25 mouse cellular contexts compared by ENCODE assay signal in genomic region chr6:101603083-101603482, GRCm38 (mm10).
DNase-seq lines count a peak whose midpoint lies in the region; ATAC-seq and TF ChIP-seq lines count a peak whose summit lies in the region.
"Had no signal": no experiment of that assay in that cellular context is flagged by ENCODE, and none has a peak within 500 bp of the region (broad histone marks: within the 10 kb centered on the region; RNA-seq: fewer than 3 reads in every experiment).

No protein-coding gene starts in this region.

- no peak overlapping the region for H3K27ac ChIP-seq in kidney, embryonic 14.5 days (ENCODE audit: low read depth, low read length)
- no peak overlapping the region for H3K27ac ChIP-seq in kidney, postnatal 0 days
- H3K27ac ChIP-seq: embryonic facial prominence, embryonic 12.5 days; forebrain, embryonic 13.5 days had no signal

- WGBS in kidney, embryonic 14.5 days, result 39% methylated on average over 6 of the region's 6 CpGs
- WGBS in kidney, postnatal 0 days, result 34% methylated on average over 6 of the region's 6 CpGs

- peak; percentile 49; the same call in 1 of the 2 replicates for ATAC-seq in kidney, embryonic 14.5 days (ENCODE audit: low FRiP score, low TSS enrichment)
- no peak for ATAC-seq in kidney, postnatal 0 days (replicated peaks; ENCODE audit: low FRiP score, low read depth)
- ATAC-seq: activated CD4-positive, CD25-positive, alpha-beta regulatory T cell, adult 4 months; CD4-positive, CD25-positive, alpha-beta regulatory T cell, adult 4 months; forebrain, embryonic 13.5 days; forebrain, embryonic 16.5 days; Patski had no signal

- H3K4me3 ChIP-seq in kidney, embryonic 14.5 days (ENCODE audit: low read length), result no peak overlapping the region
- H3K4me3 ChIP-seq in kidney, postnatal 0 days (replicated peaks; ENCODE audit: low read depth, low read length), result no peak overlapping the region
- H3K4me3 ChIP-seq: embryonic facial prominence, embryonic 12.5 days; forebrain, embryonic 13.5 days had no signal

- peak; percentile 11 for DNase-seq in embryo, embryonic 10 days (ENCODE audit: low spot score)
- DNase-seq in embryo, embryonic 9.5 days (ENCODE audit: extremely low spot score), result no peak
- DNase-seq in kidney, postnatal 36 days, result no peak
- DNase-seq in kidney, postnatal 0 days (ENCODE audit: low spot score), result peak; percentile 73
- no peak for DNase-seq in kidney, postnatal 10 days
- DNase-seq in mesoderm, embryonic 11.5 days (ENCODE audit: low read depth, low spot score), result peak; percentile 44
- no peak for DNase-seq in gastrocnemius, adult 18-20 months (ENCODE audit: low spot score)
- DNase-seq: adrenal gland, adult 8-10 months; adrenal gland, postnatal 14 days; adrenal gland, postnatal 36 days; B cell, adult 2 months; cerebellum, adult 11-12 months; cerebellum, adult 2 months; cerebellum, adult 9-10 months; cerebellum, postnatal 10 days; cerebellum, postnatal 25 days had no signal

- H3K9me3 ChIP-seq in kidney, embryonic 14.5 days (ENCODE audit: control insufficient read depth, low read length), result no peaks in the 10 kb centered on the region
- H3K9me3 ChIP-seq in kidney, postnatal 0 days (replicated peaks; ENCODE audit: low read length), result no peaks in the 10 kb centered on the region
- H3K9me3 ChIP-seq: embryonic facial prominence, embryonic 12.5 days; forebrain, embryonic 13.5 days had no signal

- no peaks in the 10 kb centered on the region for H3K4me1 ChIP-seq in kidney, embryonic 14.5 days (ENCODE audit: control insufficient read depth, insufficient read depth, low read length)
- no peaks in the 10 kb centered on the region for H3K4me1 ChIP-seq in kidney, postnatal 0 days (replicated peaks; ENCODE audit: insufficient read depth, low read length)
- H3K4me1 ChIP-seq: embryonic facial prominence, embryonic 12.5 days; forebrain, embryonic 13.5 days had no signal

- no peak for TF ChIP-seq CTCF in kidney, postnatal 0 days (IDR thresholded peaks at IDR 0.05; ENCODE audit: low read depth)

- no peak overlapping the region for H3K4me2 ChIP-seq in kidney, embryonic 14.5 days (replicated peaks; ENCODE audit: low read depth, low read length)
- H3K4me2 ChIP-seq in kidney, postnatal 0 days (ENCODE audit: low read length), result no peak overlapping the region
- H3K4me2 ChIP-seq: embryonic facial prominence, embryonic 12.5 days; forebrain, embryonic 13.5 days had no signal

- no peak overlapping the region for H3K9ac ChIP-seq in kidney, embryonic 14.5 days (ENCODE audit: low read depth, low read length)
- H3K9ac ChIP-seq in kidney, postnatal 0 days (ENCODE audit: low read depth, low read length), result no peak overlapping the region
- H3K9ac ChIP-seq: embryonic facial prominence, embryonic 12.5 days; forebrain, embryonic 13.5 days had no signal

- H3K27me3 ChIP-seq in kidney, embryonic 14.5 days (ENCODE audit: control insufficient read depth, insufficient read depth, low read length), result no peaks in the 10 kb centered on the region
- H3K27me3 ChIP-seq in kidney, postnatal 0 days (ENCODE audit: insufficient read depth, low read length), result no peaks in the 10 kb centered on the region
- H3K27me3 ChIP-seq: CH12.LX; embryonic facial prominence, embryonic 12.5 days; forebrain, embryonic 13.5 days had no signal

- H3K36me3 ChIP-seq in kidney, embryonic 14.5 days (ENCODE audit: control insufficient read depth, insufficient read depth, low read length), result no peaks in the 10 kb centered on the region
- no peaks in the 10 kb centered on the region for H3K36me3 ChIP-seq in kidney, postnatal 0 days (ENCODE audit: insufficient read depth, low read length)
- H3K36me3 ChIP-seq: embryonic facial prominence, embryonic 12.5 days; G1E had no signal

Comparison
In these comparisons a context has a peak if more than half of its experiments do, and no peak if none do; other contexts are left out.
1. DNase-seq: peak in embryo, embryonic 10 days (single experiment), kidney, postnatal 0 days (single experiment) and mesoderm, embryonic 11.5 days (single experiment); none in embryo, embryonic 9.5 days (single experiment), kidney, postnatal 36 days (0 of 2), kidney, postnatal 10 days (single experiment) and gastrocnemius, adult 18-20 months (single experiment).